Mouse (Mus musculus) lung, embryonic 16.5 days (tissue): ENCODE measurements around the gene Ankrd12. TPM values are rescaled to one million over a fixed set of nuclear protein-coding genes. Genes with fewer than 3 reads are reported as not detected.

ENCODE experiments used
- ATAC-seq: fragments of 200-750 bp; cut with Nextera tagmentation; 2 replicates; pipeline ENCODE4 v1.8.0; 2017; ENCODE audit warnings: low read depth, mild to moderate bottlenecking, moderate library complexity
- H3K27ac ChIP-seq: fragments of 300-500 bp; sonication (generic); 2 replicates; pipeline ENCODE4 v1.5.1; 2014; ENCODE audit warnings: mild to moderate bottlenecking, control low read depth, low read length
- H3K27me3 ChIP-seq: fragments of 300-500 bp; sonication (generic); 2 replicates; pipeline ENCODE4 v1.6.1; 2014; ENCODE audit warnings: low read depth, low read length, mixed read lengths; ENCODE audit not compliant: control insufficient read depth, insufficient read depth
- H3K36me3 ChIP-seq: fragments of 300-500 bp; sonication (generic); 2 replicates; pipeline ENCODE4 v1.6.1; 2014; ENCODE audit warnings: low read length; ENCODE audit not compliant: control insufficient read depth, insufficient read depth
- H3K4me1 ChIP-seq: fragments of 300-500 bp; sonication (generic); replicated peaks from 2 replicates; pipeline ENCODE4 v1.6.1; 2014; ENCODE audit warnings: low read length, mixed read lengths; ENCODE audit not compliant: control insufficient read depth, insufficient read depth
- H3K4me2 ChIP-seq: fragments of 300-500 bp; sonication (generic); 2 replicates; pipeline ENCODE4 v1.6.1; 2014; ENCODE audit warnings: low read depth, low read length, control low read depth
- H3K4me3 ChIP-seq: fragments of 300-500 bp; sonication (generic); 2 replicates; pipeline ENCODE4 v1.5.1; 2014; ENCODE audit warnings: mild to moderate bottlenecking, low read length, control low read depth
- H3K9ac ChIP-seq: fragments of 300-500 bp; sonication (generic); 2 replicates; pipeline ENCODE4 v1.6.1; 2014; ENCODE audit warnings: low read length, control low read depth
- H3K9me3 ChIP-seq: fragments of 300-500 bp; sonication (generic); 2 replicates; pipeline ENCODE4 v1.6.1; 2016; ENCODE audit warnings: low read length; ENCODE audit not compliant: control insufficient read depth
- WGBS: fragments of 180-500 bp; shearing (Covaris S2); extraction: QIAGEN DNeasy Blood & Tissue Kit; methylation state at CpG from one replicate; pipeline ENCODE4 v1.1.7; 2014; 5-methylcytosine and 5-hydroxymethylcytosine counted together
- polyA plus RNA-seq: library from polyadenylated mRNA; unstranded; fragments of >200 nt; fragmentation: Nextera tagmentation; extraction: Ambion mirVana; gene quantifications from 2 replicates; pipeline ENCODE4 v1.2.1, GENCODE M21; 2015

Ankrd12 gene
- polyA plus RNA-seq, 1 experiment from 2014 or later, result 20.7 TPM

DNA sequence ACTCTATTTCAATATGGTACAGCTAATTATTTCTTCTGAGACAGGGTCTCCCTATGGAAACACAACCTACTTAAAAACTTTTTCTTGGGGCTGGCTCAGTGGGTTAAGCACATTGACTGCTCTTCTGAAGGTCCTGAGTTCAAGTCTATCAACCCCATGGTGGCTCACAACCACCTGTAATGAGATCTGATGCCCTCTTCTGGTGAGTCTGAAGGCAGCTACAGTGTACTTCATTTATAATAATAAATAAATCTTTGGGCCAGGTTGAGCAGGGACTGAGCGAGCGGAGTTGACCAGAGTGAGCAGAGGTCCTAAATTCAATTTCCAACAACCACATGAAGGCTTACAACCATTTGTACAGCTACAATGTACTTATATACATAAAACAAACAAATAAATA is 114.6 kb downstream of the Ankrd12 start:
- no peak overlapping the region for H3K4me2 ChIP-seq
- no peak overlapping the region for H3K4me3 ChIP-seq
- no peak overlapping the region for H3K27ac ChIP-seq
- no peaks in the 10 kb centered on the region for H3K27me3 ChIP-seq
- no peak overlapping the region for H3K9ac ChIP-seq
- H3K36me3 ChIP-seq, result no peaks in the 10 kb centered on the region
- H3K9me3 ChIP-seq, result no peaks in the 10 kb centered on the region
- WGBS, result 92% methylated on average over 2 of the region's 2 CpGs
- H3K4me1 ChIP-seq, result no peaks in the 10 kb centered on the region; the same call in 1 of the 2 replicates
- no peak for ATAC-seq

DNA sequence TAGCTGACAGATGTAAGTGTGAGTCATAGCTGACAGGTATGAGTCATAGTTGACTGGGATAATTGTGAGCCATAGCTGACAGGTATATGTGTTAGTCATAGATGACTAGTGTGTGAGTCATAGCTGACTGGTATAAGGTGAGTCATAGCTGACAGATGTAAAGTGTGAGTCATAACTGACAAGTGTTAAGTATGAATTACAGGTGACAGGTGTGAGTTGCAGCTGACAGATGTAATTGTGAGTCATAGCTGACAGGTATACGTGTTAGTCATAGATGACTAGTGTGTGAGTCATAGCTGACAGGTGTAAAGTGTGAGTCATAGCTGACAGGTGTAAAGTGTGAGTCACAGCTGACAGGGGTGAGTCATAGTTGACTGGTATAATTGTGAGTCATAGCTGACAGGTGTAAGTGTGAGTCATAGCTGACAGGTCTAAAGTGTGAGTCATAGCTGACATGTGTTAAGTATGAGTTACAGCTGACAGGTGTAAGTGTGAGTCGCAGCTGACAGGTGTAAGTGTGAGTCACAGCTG is 115.2 kb downstream of the Ankrd12 start:
- Histone ChIP-seq H3K27ac (no peak overlapping the region), H3K9me3 (no peaks in the 10 kb centered on the region), H3K27me3 (no peaks in the 10 kb centered on the region), H3K4me2 (no peak overlapping the region), H3K4me1 (peaks cover 1% of the 10 kb centered on the region; the same call in 1 of the 2 replicates), H3K4me3 (no peak overlapping the region), H3K36me3 (no peaks in the 10 kb centered on the region), H3K9ac (no peak overlapping the region)
- ATAC-seq, result no peak
- WGBS, result 67% methylated on average over 2 of the region's 2 CpGs

DNA sequence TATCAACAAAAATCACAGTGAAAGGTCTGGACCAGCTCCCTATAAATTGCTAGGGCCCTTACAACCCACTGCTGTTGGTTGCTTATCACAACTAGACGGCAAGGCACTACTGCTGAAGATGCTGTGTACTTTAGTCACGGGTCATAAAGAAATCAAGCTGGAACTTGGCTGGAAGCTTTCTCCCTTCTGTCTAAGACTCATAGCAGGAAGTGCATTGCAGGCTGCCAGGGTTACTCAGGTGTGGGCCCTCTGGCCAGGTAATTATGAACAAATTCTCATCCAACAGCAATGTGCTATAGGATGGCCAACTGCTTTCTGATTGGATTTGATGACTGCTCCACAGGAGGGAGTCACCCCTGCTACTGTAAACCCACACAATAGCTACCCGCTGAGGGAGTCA is 117.9 kb downstream of the Ankrd12 start:
- no peak for ATAC-seq
- Histone ChIP-seq H3K4me2 (no peak overlapping the region), H3K9me3 (no peaks in the 10 kb centered on the region), H3K27ac (no peak overlapping the region), H3K9ac (no peak overlapping the region), H3K27me3 (no peaks in the 10 kb centered on the region), H3K36me3 (no peaks in the 10 kb centered on the region), H3K4me3 (no peak overlapping the region), H3K4me1 (peaks cover 3% of the 10 kb centered on the region; the same call in 1 of the 2 replicates)
- 57% methylated on average over 3 of the region's 3 CpGs for WGBS

DNA sequence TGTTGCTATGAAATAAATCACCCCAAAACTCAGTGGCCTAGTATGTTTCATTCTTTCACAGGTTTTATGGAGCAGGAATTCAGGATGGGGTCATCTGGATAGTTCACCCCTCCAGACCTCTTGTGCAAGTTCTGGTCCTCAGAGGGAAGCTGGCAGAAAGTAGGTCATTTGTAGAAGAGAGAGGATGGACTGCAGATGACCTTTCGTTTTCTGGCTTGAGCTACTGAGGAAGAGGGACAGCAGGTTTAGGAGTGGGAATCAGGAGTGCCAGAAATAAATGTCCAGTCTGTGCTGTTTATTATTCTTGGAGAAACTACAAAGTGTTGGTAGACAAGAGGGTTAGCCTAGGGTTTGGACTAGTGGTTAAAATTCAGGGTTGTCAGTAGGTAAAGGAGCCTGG is 118.5 kb downstream of the Ankrd12 start:
- 48% methylated on average over 1 of the region's 1 CpGs for WGBS
- no peak overlapping the region for H3K27ac ChIP-seq
- no peak overlapping the region for H3K4me3 ChIP-seq

DNA sequence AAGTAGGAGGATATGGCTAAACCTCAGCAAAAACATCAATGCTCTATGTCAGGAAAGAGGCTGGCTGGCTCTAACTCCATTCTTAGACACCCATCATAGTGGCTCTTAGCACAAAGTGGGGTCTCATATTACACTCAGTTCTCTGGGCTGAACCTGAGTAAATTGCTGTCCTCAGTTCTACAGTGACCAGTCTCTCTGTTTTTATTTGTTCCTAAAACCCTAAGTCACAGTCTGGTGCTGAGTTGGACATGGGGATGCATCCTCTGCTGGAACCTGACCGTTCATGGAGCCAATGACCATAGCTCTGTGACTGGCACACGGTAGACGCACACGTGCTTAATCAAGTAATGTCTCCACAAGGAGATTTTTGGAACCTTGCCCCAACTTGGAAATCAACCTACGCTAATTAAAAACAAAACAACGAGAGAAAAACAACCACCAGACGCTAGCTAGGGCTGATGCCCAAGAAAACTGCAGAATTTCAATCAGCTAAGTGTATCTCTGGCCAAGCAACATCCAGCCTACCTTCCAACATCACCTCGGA is 119.0 kb downstream of the Ankrd12 start:
- 76% methylated on average over 8 of the region's 8 CpGs for WGBS
- peak overlapping the region; percentile 66 for H3K27ac ChIP-seq
- no peak overlapping the region for H3K9ac ChIP-seq
- peaks cover 3% of the 10 kb centered on the region; the same call in 1 of the 2 replicates for H3K4me1 ChIP-seq
- H3K4me2 ChIP-seq, result no peak overlapping the region
- ATAC-seq, result peak; percentile 41
- no peaks in the 10 kb centered on the region for H3K36me3 ChIP-seq
- no peaks in the 10 kb centered on the region for H3K9me3 ChIP-seq
- H3K4me3 ChIP-seq, result no peak overlapping the region
- no peaks in the 10 kb centered on the region for H3K27me3 ChIP-seq

More for the DNA sequence above, 118.5 kb downstream of the Ankrd12 start:
- H3K9me3 ChIP-seq, result no peaks in the 10 kb centered on the region
- H3K4me1 ChIP-seq, result peaks cover 3% of the 10 kb centered on the region; the same call in 1 of the 2 replicates
- no peak overlapping the region for H3K4me2 ChIP-seq
- no peak for ATAC-seq
- no peak overlapping the region for H3K9ac ChIP-seq
- no peaks in the 10 kb centered on the region for H3K27me3 ChIP-seq
- H3K36me3 ChIP-seq, result no peaks in the 10 kb centered on the region

DNA sequence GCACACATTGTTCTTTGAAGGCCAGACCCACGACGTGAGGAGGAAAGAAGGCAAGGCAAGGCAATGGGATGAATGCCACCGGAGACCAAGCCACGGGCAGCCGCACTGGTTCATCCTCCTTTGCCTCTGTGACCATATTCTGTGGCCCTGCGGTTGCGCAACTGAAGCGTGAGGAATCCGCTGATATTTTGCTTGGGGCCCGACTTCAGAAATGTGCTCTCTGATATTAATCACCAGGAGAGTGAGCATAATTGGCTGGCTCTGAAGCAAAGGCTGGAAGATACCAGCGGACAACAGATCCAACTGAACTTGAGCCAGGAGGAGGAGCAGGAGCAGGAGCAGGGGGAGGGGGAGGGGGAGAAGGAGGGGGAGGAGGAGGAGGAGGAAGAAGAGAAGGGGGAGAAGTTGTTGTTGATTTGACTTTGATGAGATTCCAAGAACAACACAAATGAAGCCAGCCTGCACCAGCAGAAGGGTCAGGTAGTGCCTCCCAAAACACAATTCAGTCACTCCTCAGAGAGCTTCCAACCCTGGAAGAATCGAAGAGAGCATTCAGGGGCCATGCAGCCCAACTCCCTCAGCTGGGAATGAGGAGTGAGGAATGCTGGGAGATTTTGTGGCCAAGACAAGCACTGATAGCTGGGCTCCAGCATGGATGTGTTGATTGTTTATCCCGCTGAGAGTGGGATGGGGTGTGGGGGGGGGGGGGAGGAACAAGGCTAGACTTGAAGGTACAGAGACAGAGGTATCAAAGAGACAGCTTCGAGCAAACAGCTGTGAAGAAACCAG is 119.7 kb downstream of the Ankrd12 start:
- Histone ChIP-seq H3K4me3 (no peak overlapping the region), H3K9ac (no peak overlapping the region), H3K4me2 (no peak overlapping the region), H3K27ac (peak overlapping the region; percentile 66), H3K27me3 (no peaks in the 10 kb centered on the region), H3K4me1 (peaks cover 3% of the 10 kb centered on the region; the same call in 1 of the 2 replicates), H3K36me3 (no peaks in the 10 kb centered on the region), H3K9me3 (no peaks in the 10 kb centered on the region)
- peak; percentile 86 for ATAC-seq
- WGBS, result 44% methylated on average over 14 of the region's 14 CpGs

DNA sequence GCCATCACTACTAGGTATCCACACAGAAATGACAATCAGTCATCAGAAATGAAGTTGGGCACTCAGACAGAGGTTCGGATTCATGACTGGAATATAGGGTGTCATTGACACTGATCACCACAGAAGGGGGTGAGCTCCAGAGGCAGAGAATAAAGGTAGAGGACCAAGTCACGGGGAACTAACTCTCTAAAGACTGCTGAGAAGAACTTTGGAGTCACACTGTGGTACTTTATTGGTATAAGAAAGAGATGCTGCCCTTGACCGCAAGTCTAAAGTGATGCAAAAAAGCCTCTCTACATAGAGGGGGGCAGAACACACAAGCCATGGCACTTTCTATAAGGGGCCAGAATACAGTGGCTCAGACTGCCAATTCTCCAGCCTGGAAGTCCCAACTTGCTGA is 120.7 kb downstream of the Ankrd12 start:
- 79% methylated on average over 3 of the region's 3 CpGs for WGBS
- Histone ChIP-seq H3K4me1 (peaks cover 3% of the 10 kb centered on the region; the same call in 1 of the 2 replicates), H3K27me3 (no peaks in the 10 kb centered on the region), H3K4me3 (no peak overlapping the region), H3K27ac (no peak overlapping the region), H3K9ac (no peak overlapping the region), H3K36me3 (no peaks in the 10 kb centered on the region), H3K4me2 (no peak overlapping the region), H3K9me3 (no peaks in the 10 kb centered on the region)
- no peak for ATAC-seq

DNA sequence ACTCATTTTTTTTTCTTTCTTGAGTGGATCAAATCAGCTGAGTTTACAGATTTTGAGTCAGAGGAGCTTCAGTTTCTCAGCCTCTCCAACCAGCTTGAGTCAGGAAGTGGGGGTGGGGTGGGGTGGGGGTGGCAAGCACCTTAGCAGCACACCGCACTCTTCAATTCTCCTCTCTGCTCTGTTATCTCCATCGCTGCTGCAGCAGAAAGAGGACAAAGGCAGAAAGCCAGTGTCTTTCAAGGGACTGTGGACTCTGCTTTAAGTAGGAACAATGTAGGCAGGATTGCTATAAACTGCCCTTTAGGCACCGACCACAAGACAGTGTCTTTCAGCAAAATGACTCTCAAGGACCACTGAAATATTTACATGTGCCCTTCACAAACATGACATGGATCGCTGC is 122.9 kb downstream of the Ankrd12 start:
- Histone ChIP-seq H3K4me3 (no peak overlapping the region), H3K27me3 (no peaks in the 10 kb centered on the region), H3K4me2 (no peak overlapping the region), H3K4me1 (peaks cover 11% of the 10 kb centered on the region), H3K9me3 (no peaks in the 10 kb centered on the region), H3K36me3 (no peaks in the 10 kb centered on the region), H3K27ac (no peak overlapping the region), H3K9ac (no peak overlapping the region)
- WGBS, result 44% methylated on average over 4 of the region's 4 CpGs
- ATAC-seq, result no peak

DNA sequence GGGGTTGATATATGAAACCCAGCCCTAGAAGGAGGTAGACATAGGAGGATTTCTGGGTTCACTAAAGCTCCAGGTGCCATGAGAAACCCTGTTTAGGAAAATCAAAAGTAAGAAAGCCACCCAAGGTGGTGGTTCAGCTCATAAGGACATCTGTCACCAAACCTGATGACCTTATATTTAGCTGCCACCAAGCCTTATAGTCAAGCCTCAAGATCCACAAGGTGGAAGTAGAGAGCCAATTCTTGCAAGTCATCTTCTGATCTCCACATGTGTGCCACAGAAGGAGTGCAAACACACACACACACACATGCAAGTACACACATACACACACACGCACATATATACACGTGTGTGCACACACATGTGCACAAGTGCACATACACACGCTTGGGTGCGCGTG is 124.8 kb downstream of the Ankrd12 start:
- no peaks in the 10 kb centered on the region for H3K27me3 ChIP-seq
- H3K36me3 ChIP-seq, result peaks cover 5% of the 10 kb centered on the region; the same call in 1 of the 2 replicates
- H3K4me3 ChIP-seq, result no peak overlapping the region
- H3K4me2 ChIP-seq, result no peak overlapping the region
- peaks cover 11% of the 10 kb centered on the region for H3K4me1 ChIP-seq
- H3K9ac ChIP-seq, result no peak overlapping the region
- no peak overlapping the region for H3K27ac ChIP-seq
- H3K9me3 ChIP-seq, result no peaks in the 10 kb centered on the region
- no peak for ATAC-seq
- WGBS, result 76% methylated on average over 5 of the region's 5 CpGs
